Mouse (Mus musculus) macrophage (primary cell): ENCODE results near the gene Mthfd2l. TPM values are rescaled to one million over a fixed set of nuclear protein-coding genes. Genes with fewer than 3 reads are reported as not detected.

Source experiments
- H3K27ac ChIP-seq: fragments of 350-480 bp; formaldehyde crosslinking; 2 replicates; pipeline ENCODE4 v1.9.0; 2021
- H3K36me3 ChIP-seq: fragments of 350-480 bp; formaldehyde crosslinking; 2 replicates; pipeline ENCODE4 v1.9.0; 2021; ENCODE audit errors: inconsistent target
- H3K4me3 ChIP-seq: fragments of 350-480 bp; formaldehyde crosslinking; 2 replicates; pipeline ENCODE4 v1.9.0; 2021; ENCODE audit errors: inconsistent target
- H3K79me2 ChIP-seq: fragments of 350-480 bp; formaldehyde crosslinking; 2 replicates; pipeline ENCODE4 v1.9.0; 2021; ENCODE audit errors: inconsistent target
- WGBS: methylation state at CpG from one replicate; pipeline ENCODE4 v1.1.7; 2026; ENCODE audit warnings: inconsistent platforms; ENCODE audit not compliant: missing documents; 5-methylcytosine and 5-hydroxymethylcytosine counted together
- polyA plus RNA-seq: library from polyadenylated mRNA; stranded (reverse); fragments of 250-400 nt; gene quantifications from 3 replicates; pipeline ENCODE4 v1.2.4, GENCODE M21; 2018; ENCODE audit warnings: inconsistent platforms
- total RNA-seq, 78 experiments: library from RNA; depleted of rRNA; stranded (reverse); fragments of 250-400 nt; gene quantifications; 1 replicate in 9 of 78; 2 replicates in 24 of 78; 3 replicates in 43 of 78; 4 replicates in 2 of 78; pipeline ENCODE4 v1.2.4; 2018; ENCODE audit warnings: inconsistent platforms in 56 of 78

Gene Mthfd2l
- 10 to 100 TPM; 10.7 to 37.7 (median 17.6) TPM for total RNA-seq (2018; cell fraction: chromatin; rRNA removed)
- 1 to 10 TPM; 3.2 to 6.7 (median 4.1) TPM for total RNA-seq (2018; cell fraction: cytosol; rRNA removed)
- 10 to 100 TPM in 19 of 26 experiments, 1 to 10 TPM in 7; 6.3 to 47.7 (median 14.1) TPM for total RNA-seq (2018; cell fraction: nucleus; rRNA removed)
- polyA plus RNA-seq: 5.7 to 11.4 TPM (median 6.0 TPM) in 3 replicates

- Histone ChIP-seq H3K27ac (peak within 1 kb of the TSS; percentile 33), H3K36me3 (no peaks in the 10 kb centered on the region), H3K4me3 (peak within 1 kb of the TSS; percentile 65), H3K79me2 (peaks cover 12% of the 10 kb centered on the region)
- WGBS: under 1% methylated on average over 64 of the region's 79 CpGs
Observed at GRCm38 (mm10) chr5:90930971-90931851, at the start of gene Mthfd2l. TSS of gene Mthfd2l (plus strand) at chr5:90931117.

DNA sequence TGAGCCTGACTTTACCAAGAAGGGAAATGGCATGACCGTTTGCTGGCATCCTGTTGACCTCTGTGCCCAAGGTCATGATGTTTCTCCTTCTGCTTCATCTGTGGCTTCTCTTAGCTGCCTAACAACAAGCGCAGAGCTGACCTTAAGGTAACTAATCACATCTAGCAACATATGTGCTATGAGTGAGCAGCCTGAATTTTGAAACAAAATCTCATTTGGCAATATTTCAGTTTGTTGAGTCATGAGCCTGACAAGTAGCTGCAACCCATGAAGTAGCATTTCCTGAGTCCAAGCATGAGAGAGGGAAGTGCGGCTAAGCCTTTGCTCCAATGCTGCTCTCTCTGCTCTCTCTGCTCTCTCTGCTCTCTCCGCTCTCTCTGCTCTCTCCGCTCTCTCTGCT lies 49.2 kb upstream of the Mthfd2l start:
- H3K36me3 ChIP-seq: no peaks in the 10 kb centered on the region
- H3K79me2 ChIP-seq: no peaks in the 10 kb centered on the region
- peak overlapping the region; percentile 72 for H3K27ac ChIP-seq
- WGBS: 57% methylated on average over 5 of the region's 5 CpGs
- H3K4me3 ChIP-seq: no peak overlapping the region

DNA sequence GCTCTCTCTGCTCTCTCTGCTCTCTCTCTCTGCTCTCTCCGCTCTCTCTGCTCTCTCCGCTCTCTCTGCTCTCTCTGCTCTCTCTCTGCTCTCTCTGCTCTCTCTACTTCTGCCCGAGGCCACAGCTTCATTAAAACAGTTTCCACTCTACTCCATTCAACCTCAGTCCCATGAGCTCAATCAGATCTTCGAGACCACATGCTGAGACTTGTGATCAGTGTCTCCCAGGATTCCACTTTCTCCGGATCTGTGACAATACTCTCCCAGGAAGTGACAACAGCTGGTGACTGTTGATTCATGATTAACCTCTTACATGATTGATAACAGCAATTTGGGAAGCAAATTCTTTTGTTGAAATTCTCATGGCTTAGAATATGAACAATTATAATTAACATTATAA lies 48.8 kb upstream of the Mthfd2l start:
- H3K36me3 ChIP-seq: no peaks in the 10 kb centered on the region
- no peaks in the 10 kb centered on the region for H3K79me2 ChIP-seq
- H3K27ac ChIP-seq: peak overlapping the region; percentile 72
- 96% methylated on average over 5 of the region's 5 CpGs for WGBS
- no peak overlapping the region for H3K4me3 ChIP-seq

DNA sequence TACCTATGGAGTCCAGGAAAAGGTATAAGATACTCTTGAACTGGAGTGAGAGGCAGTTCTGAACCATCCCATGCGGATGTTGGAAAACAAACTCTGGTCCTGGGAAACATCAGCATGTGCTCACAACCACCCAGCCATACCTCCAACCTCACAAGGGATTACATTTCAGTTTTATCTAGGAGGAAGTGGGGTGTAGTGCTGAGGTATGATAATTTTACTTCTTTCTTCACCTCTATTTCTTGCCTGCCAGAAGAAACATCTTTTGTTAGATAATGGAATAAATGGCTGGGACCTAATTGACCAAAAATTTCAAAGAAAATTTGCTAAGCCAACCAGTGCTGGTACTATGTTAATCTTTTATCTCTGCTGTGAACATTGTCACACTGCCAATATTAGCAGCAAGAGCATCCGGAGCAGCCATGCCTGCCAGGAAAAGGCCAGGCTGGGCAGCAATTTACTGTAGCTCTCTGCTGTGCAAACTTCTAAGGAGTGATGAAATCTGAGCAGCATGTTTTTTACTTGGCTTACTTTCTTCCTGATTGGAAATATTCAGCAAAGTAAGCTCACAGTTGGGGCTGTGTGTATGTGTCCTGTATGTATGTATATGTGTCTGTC lies 46.2 kb upstream of the Mthfd2l start:
- no peak overlapping the region for H3K27ac ChIP-seq
- H3K4me3 ChIP-seq: no peak overlapping the region
- no peaks in the 10 kb centered on the region for H3K79me2 ChIP-seq
- no peaks in the 10 kb centered on the region for H3K36me3 ChIP-seq
- WGBS: 60% methylated on average over 2 of the region's 2 CpGs

DNA sequence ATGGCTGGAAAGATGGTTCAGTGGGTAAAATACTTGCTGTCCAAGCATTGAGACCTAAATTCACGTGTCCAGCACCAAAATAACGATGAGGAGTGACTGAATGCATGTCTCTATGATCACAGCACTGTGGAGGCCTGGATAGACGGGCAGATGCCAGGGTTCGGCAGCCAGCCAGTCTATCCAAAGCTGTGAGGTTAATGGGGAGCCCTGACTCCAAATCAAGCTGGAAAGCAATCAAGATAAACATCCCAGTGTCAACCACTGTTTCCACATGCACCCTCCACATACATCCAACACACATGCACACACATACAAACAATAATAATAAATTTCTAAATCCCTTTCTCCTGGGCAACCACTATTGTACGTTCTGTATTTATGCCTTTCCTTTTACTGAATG lies 42.3 kb upstream of the Mthfd2l start:
- 94% methylated on average over 5 of the region's 5 CpGs for WGBS
- H3K4me3 ChIP-seq: no peak overlapping the region
- no peaks in the 10 kb centered on the region for H3K36me3 ChIP-seq

GRCm38 (mm10) chr5:90890519-90891463 lies 40.1 kb upstream of the Mthfd2l start, which contains the start of gene Cxcl1:
TSS of gene Cxcl1 (plus strand) at chr5:90891241.
- WGBS: 50% methylated on average over 30 of the region's 30 CpGs
- H3K36me3 ChIP-seq: no peaks in the 10 kb centered on the region
- H3K79me2 ChIP-seq: no peaks in the 10 kb centered on the region
- peak within 1 kb of the TSS; percentile 3; the same call in 1 of the 2 replicates for H3K4me3 ChIP-seq
- H3K27ac ChIP-seq: no peak within 1 kb of the TSS

More for the DNA sequence above, 42.3 kb upstream of the Mthfd2l start:
- Histone ChIP-seq H3K79me2 (no peaks in the 10 kb centered on the region), H3K27ac (no peak overlapping the region)

DNA sequence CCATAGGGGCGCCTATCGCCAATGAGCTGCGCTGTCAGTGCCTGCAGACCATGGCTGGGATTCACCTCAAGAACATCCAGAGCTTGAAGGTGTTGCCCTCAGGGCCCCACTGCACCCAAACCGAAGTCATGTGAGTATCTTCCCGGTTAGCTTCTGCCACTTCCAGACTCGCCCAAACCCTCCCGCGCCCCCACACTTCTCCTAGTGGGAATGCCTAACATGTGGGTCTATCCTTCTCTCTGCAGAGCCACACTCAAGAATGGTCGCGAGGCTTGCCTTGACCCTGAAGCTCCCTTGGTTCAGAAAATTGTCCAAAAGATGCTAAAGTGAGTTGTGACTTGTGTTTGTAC lies 39.5 kb upstream of the Mthfd2l start:
- Histone ChIP-seq H3K36me3 (no peaks in the 10 kb centered on the region), H3K79me2 (no peaks in the 10 kb centered on the region), H3K27ac (no peak overlapping the region), H3K4me3 (no peak overlapping the region)
- 77% methylated on average over 8 of the region's 10 CpGs for whole genome bisulfite sequencing

DNA sequence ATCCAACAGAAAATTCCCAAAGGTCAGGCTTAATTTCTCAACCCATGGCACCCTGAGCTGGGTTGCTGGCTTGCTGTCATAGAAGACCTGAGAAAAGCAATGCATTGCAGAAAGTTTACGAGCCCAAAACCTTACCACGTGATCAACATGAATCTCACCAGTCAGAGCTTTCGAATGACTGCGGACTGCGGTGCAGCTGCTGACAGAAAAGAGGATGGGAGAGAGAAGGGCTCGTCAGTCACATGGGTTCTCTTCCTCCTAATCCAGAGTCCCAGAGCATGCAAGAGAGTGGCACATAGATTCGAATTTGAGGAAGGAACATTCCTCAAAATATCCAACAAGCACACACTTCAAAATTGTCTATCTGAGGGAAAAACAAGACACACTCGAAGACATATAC lies 36.7 kb upstream of the Mthfd2l start:
- Histone ChIP-seq H3K27ac (no peak overlapping the region), H3K4me3 (no peak overlapping the region), H3K79me2 (no peaks in the 10 kb centered on the region), H3K36me3 (no peaks in the 10 kb centered on the region)
- 72% methylated on average over 8 of the region's 8 CpGs for WGBS

- 27% methylated on average over 3 of the region's 3 CpGs for WGBS
- Histone ChIP-seq H3K27ac (peak overlapping the region; percentile 87), H3K36me3 (no peaks in the 10 kb centered on the region), H3K79me2 (no peaks in the 10 kb centered on the region), H3K4me3 (no peak overlapping the region)
Observed at GRCm38 (mm10) chr5:90897429-90897828, 33.5 kb upstream of the Mthfd2l start.

DNA sequence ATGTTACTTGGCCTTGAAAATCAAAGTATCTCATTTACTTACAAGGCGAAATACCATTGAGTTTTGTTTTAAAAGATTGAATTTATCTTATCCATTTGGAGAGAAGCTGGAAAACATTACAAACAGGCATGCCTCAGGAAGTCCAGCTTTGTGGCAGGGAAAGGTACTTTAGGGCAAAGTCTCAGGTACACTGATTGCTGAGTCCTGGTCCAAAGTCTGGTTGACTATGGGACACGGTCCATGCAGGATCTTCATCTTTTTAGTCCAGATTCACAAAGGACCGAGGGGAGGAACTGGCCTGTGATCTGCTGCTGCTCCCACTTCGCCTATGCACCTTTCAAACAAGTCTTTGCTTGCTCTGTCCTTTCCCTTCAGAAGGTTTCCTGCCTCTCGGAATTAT lies 31.6 kb upstream of the Mthfd2l start:
- Histone ChIP-seq H3K4me3 (no peak overlapping the region), H3K79me2 (no peaks in the 10 kb centered on the region), H3K27ac (peak overlapping the region; percentile 87), H3K36me3 (no peaks in the 10 kb centered on the region)
- 99% methylated on average over 5 of the region's 5 CpGs for WGBS

- Histone ChIP-seq H3K79me2 (no peaks in the 10 kb centered on the region), H3K36me3 (no peaks in the 10 kb centered on the region), H3K4me3 (no peak overlapping the region), H3K27ac (peak overlapping the region; percentile 87)
- WGBS: 31% methylated on average over 7 of the region's 7 CpGs
Observed at GRCm38 (mm10) chr5:90900147-90900546, 30.8 kb upstream of the Mthfd2l start.

- 64% methylated on average over 7 of the region's 7 CpGs for WGBS
- no peak overlapping the region for H3K4me3 ChIP-seq
Observed at GRCm38 (mm10) chr5:90900688-90901087, 30.2 kb upstream of the Mthfd2l start.

DNA sequence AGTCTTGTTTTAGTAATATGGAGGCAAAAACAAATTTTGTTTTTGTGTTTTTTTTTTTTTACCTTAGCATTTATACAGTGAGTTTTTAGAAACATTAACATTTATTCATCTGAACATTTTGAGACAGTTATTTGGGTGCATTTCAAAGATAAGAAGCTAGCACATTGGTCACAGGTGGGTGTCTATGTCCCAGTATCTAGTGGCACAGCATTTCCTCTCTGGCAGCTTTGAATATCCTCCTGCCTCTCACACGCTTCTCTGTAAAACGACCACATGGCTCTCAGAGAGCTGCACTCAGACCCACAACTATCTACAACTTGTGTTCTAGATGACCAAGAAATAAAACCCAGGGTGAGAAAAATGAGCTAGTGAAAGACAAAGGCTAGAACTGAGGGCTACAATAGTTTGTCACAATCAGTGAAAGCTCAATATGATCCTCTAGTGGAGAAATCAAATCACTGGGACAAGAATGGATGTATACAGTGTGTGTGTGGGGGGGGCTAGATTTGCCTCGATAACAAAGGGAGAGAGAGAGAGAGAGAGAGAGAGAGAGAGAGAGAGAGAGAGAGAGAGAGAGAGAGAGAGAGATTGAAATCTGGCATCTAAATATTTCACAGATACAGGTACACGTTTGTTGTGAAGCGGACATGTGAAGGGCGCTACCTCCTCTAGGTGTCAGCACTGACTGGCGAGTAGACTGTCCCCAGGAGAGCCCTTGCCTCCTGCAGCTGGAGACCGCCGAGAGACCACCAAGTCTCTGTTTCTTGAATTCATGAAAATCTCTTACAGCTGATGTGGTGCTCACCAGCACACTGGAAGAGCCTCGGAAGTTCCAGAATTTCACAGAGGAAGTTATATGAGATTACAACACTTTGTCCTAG lies 28.3 kb upstream of the Mthfd2l start:
- Histone ChIP-seq H3K4me3 (no peak overlapping the region), H3K36me3 (no peaks in the 10 kb centered on the region), H3K79me2 (no peaks in the 10 kb centered on the region), H3K27ac (no peak overlapping the region)
- 14% methylated on average over 10 of the region's 10 CpGs for WGBS

More at GRCm38 (mm10) chr5:90900688-90901087, 30.2 kb upstream of the Mthfd2l start:
- Histone ChIP-seq H3K36me3 (no peaks in the 10 kb centered on the region), H3K27ac (peak overlapping the region; percentile 87), H3K79me2 (no peaks in the 10 kb centered on the region)
